Mouse (Mus musculus) forebrain, embryonic 13.5 days (tissue): ENCODE measurements around the gene Fkbp11. TPM values are rescaled to one million over a fixed set of nuclear protein-coding genes. Genes with fewer than 3 reads are reported as not detected.
"Not testable (repeated sequence)": the region's sequence is repeated elsewhere in the genome, so short reads cannot be mapped to it uniquely, and the experiment has no call there.

ENCODE experiments used
- ATAC-seq: fragments of 200-750 bp; cut with Nextera tagmentation; 2 replicates; pipeline ENCODE4 v1.8.0; 2017
- H3K27ac ChIP-seq: fragments of 300-500 bp; sonication (generic); 2 replicates; pipeline ENCODE4 v1.5.1; 2015; ENCODE audit warnings: inconsistent platforms, mild to moderate bottlenecking, moderate library complexity
- H3K27me3 ChIP-seq: fragments of 300-500 bp; sonication (generic); 2 replicates; pipeline ENCODE4 v1.6.1; 2015; ENCODE audit warnings: mild to moderate bottlenecking, inconsistent platforms
- H3K36me3 ChIP-seq: fragments of 300-500 bp; sonication (generic); 2 replicates; pipeline ENCODE4 v1.6.1; 2015; ENCODE audit warnings: mild to moderate bottlenecking, inconsistent platforms; ENCODE audit not compliant: poor library complexity, severe bottlenecking
- H3K4me1 ChIP-seq: fragments of 300-500 bp; sonication (generic); 2 replicates; pipeline ENCODE4 v1.6.1; 2015; ENCODE audit warnings: inconsistent platforms
- H3K4me2 ChIP-seq: fragments of 300-500 bp; sonication (generic); 2 replicates; pipeline ENCODE4 v1.6.1; 2015; ENCODE audit warnings: inconsistent platforms, mild to moderate bottlenecking, moderate library complexity
- H3K4me3 ChIP-seq: fragments of 300-500 bp; sonication (generic); 2 replicates; pipeline ENCODE4 v1.5.1; 2015; ENCODE audit warnings: mild to moderate bottlenecking, inconsistent platforms
- H3K9ac ChIP-seq: fragments of 300-500 bp; sonication (generic); 2 replicates; pipeline ENCODE4 v1.6.1; 2015; ENCODE audit warnings: mild to moderate bottlenecking, inconsistent platforms
- H3K9me3 ChIP-seq: fragments of 300-500 bp; sonication (generic); replicated peaks from 2 replicates; pipeline ENCODE4 v1.6.1; 2016; ENCODE audit warnings: inconsistent platforms
- WGBS: fragments of 180-500 bp; shearing (Covaris S2); methylation state at CpG from one replicate; pipeline ENCODE4 v1.1.7; 2015; 5-methylcytosine and 5-hydroxymethylcytosine counted together
- polyA plus RNA-seq: library from polyadenylated mRNA; unstranded; fragments of >200 nt; fragmentation: Nextera tagmentation; extraction: Ambion mirVana; gene quantifications from 2 replicates; pipeline ENCODE4 v1.2.1, GENCODE M21; 2015

The Fkbp11 gene
- polyA plus RNA-seq, 1 experiment from 2014 or later: 3.0 TPM

- H3K4me2 ChIP-seq: peak within 1 kb of the TSS; percentile 82
- ATAC-seq: peak; percentile 97
- peak within 1 kb of the TSS; percentile 99 for H3K4me3 ChIP-seq
- under 1% methylated on average over 73 of the region's 76 CpGs for WGBS
- H3K27me3 ChIP-seq: peaks cover 28% of the 10 kb centered on the region
- peak within 1 kb of the TSS; percentile 89 for H3K27ac ChIP-seq
- peaks cover 25% of the 10 kb centered on the region for H3K4me1 ChIP-seq
- H3K36me3 ChIP-seq: peaks cover 28% of the 10 kb centered on the region
- H3K9ac ChIP-seq: peak within 1 kb of the TSS; percentile 98
- H3K9me3 ChIP-seq: no peaks in the 10 kb centered on the region
These were observed 34.9 kb upstream of the Fkbp11 start, which contains the start of gene Arf3 for GRCm38 (mm10) chr15:98762670-98763529. Gene Arf3 (minus strand): TSS chr15:98763214.

DNA sequence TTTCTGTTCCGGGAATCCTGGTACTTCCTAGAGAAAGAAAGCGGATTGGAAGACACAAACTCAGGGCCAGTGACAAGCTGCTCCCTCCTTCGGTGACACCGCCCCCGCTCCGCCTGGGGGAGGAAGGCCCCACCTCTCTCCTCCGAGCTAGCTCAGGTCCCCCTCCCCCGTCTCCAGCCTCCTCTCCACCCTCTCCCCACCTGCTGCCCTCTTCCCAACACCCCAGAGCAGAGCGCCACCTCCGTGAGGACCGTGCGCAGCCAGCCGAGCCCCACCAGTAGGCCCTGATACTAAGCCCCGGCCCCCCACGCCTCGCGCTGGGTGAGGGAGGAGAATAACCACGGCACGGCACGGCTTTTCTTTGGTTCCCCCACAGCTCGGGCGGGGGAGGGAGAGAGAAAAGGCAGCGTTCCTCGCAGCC, 34.2 kb upstream of the Fkbp11 start:
- Histone ChIP-seq H3K27ac (peak overlapping the region; percentile 89), H3K27me3 (peaks cover 25% of the 10 kb centered on the region), H3K9me3 (no peaks in the 10 kb centered on the region), H3K9ac (peak overlapping the region; percentile 98), H3K4me3 (peak overlapping the region; percentile 99), H3K4me2 (peak overlapping the region; percentile 82), H3K36me3 (peaks cover 32% of the 10 kb centered on the region), H3K4me1 (peaks cover 25% of the 10 kb centered on the region)
- 0% methylated on average over 22 of the region's 24 CpGs for WGBS
- ATAC-seq: peak; percentile 68

DNA sequence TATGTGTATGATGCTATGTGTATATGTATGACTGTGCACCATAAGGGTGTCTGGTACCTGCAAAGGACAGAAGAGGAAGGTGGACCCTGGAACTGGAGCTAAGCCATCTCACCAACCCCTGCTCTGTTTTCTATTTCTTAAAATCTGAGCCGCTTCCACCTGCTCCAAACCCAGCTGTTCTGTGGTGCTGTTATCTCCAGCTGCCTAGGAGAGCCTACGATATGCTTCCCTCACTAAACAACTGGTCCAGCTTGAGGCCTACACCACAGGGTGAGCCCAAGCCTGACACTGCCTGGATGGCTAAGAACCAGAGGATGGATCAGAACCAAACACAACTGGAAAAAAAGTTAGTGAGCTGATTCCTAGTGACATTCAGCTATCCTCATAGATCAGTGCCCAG, 26.1 kb upstream of the Fkbp11 start:
- Histone ChIP-seq H3K9ac (0 out of 2 replicates have a peak overlapping the region, but pooled peaks have one; percentile 14), H3K36me3 (peaks cover 36% of the 10 kb centered on the region), H3K27me3 (no peaks in the 10 kb centered on the region), H3K4me2 (no peak overlapping the region), H3K4me1 (peaks cover 8% of the 10 kb centered on the region; the same call in 1 of the 2 replicates), H3K27ac (no peak overlapping the region), H3K4me3 (no peak overlapping the region), H3K9me3 (no peaks in the 10 kb centered on the region)
- WGBS: 89% methylated on average over 2 of the region's 2 CpGs
- no peak for ATAC-seq

- Histone ChIP-seq H3K4me3 (no peak overlapping the region), H3K36me3 (peaks cover 25% of the 10 kb centered on the region), H3K9ac (no peak overlapping the region), H3K27ac (no peak overlapping the region), H3K27me3 (no peaks in the 10 kb centered on the region), H3K4me2 (no peak overlapping the region), H3K9me3 (no peaks in the 10 kb centered on the region), H3K4me1 (peaks cover 8% of the 10 kb centered on the region; the same call in 1 of the 2 replicates)
- no peak for ATAC-seq
- 69% methylated on average over 8 of the region's 8 CpGs for WGBS
These were observed 25.0 kb upstream of the Fkbp11 start for GRCm38 (mm10) chr15:98753021-98753423.

DNA sequence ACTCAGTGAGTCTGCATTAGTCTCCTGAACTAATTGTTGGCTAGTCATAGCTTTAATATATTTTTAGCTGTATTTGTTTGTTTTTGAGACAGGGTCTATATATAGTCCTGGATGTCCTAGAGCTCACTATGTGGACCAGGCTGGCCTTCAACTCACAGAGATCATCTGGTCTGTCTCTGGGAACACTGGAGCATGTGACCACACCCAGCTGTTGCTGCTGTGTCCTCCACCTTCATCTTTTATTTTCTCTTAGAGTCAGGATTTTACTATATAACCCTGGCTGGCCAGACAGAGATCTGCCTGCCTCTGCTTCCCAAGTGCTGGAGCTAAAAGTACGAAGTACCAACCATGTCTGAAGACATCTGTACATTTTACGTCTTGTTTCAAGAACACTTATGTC, 21.1 kb upstream of the Fkbp11 start:
- no peak overlapping the region for H3K4me2 ChIP-seq
- 95% methylated on average over 2 of the region's 2 CpGs for WGBS

DNA sequence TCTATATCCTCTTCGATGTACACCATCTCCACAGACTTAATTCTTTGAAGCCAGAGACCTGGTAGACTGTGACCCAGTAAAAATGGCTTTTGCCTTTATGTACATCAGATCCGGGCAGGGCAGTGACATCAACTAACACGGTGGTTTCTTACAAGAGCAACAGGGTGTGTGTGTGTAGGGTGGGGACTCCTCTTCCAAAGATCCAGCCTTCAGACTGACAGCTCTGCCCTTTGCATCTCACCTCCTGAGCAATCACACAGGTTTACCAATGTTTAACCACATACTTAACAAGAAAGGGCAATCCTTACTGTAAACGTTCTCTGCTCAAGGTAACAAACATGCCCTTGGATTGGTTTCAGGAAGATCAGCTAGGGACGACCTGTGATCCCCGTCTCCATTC, 19.3 kb upstream of the Fkbp11 start:
- no peak overlapping the region for H3K4me3 ChIP-seq
- no peaks in the 10 kb centered on the region for H3K4me1 ChIP-seq
- 89% methylated on average over 6 of the region's 6 CpGs for WGBS
- no peaks in the 10 kb centered on the region for H3K27me3 ChIP-seq
- H3K27ac ChIP-seq: no peak overlapping the region
- H3K4me2 ChIP-seq: no peak overlapping the region
- H3K9ac ChIP-seq: no peak overlapping the region
- peaks cover 26% of the 10 kb centered on the region for H3K36me3 ChIP-seq
- no peaks in the 10 kb centered on the region for H3K9me3 ChIP-seq
- ATAC-seq: no peak

More for the DNA sequence above, 21.1 kb upstream of the Fkbp11 start:
- Histone ChIP-seq H3K36me3 (peaks cover 10% of the 10 kb centered on the region), H3K9me3 (no peaks in the 10 kb centered on the region), H3K4me1 (0 out of 2 replicates have a peak, but pooled peaks cover 5% of the 10 kb centered on the region), H3K4me3 (no peak overlapping the region), H3K9ac (no peak overlapping the region), H3K27me3 (no peaks in the 10 kb centered on the region), H3K27ac (no peak overlapping the region)
- no peak for ATAC-seq

DNA sequence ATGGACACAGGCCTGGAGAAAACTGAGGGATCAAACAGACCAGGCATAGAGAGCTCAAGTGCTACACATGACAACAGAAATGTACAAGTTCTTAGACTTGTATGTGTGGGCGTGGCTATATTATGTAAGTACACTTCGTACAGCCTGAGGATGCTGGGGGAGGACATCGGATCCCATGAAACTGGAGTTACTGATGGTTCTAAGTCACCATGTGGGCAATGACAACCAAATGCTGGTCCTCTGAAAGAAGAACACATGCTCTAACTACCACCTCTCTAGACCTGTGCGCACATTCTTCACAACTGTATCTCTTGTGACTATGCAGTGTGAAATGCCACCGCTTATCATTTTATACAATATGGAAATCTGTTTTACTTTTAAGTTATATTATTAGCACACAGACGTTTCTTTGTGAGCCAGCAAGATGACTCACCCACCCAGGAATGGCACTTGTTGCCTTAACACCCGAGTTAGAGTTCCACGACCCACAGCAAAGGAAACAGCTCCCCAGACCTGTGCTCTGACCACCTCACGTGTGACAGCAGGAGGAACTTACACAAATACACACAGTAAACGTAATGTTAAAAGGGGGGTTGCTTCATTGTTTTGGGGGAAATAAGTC, 18.5 kb upstream of the Fkbp11 start:
- Histone ChIP-seq H3K9ac (no peak overlapping the region), H3K9me3 (no peaks in the 10 kb centered on the region), H3K27ac (no peak overlapping the region), H3K4me1 (no peaks in the 10 kb centered on the region), H3K27me3 (no peaks in the 10 kb centered on the region), H3K36me3 (peaks cover 34% of the 10 kb centered on the region), H3K4me3 (no peak overlapping the region), H3K4me2 (no peak overlapping the region)
- 93% methylated on average over 10 of the region's 10 CpGs for WGBS
- ATAC-seq: no peak

GRCm38 (mm10) chr15:98743863-98744262, 15.9 kb upstream of the Fkbp11 start:
- H3K4me3 ChIP-seq, H3K27me3 ChIP-seq, H3K9ac ChIP-seq, H3K4me2 ChIP-seq, H3K27ac ChIP-seq, H3K9me3 ChIP-seq, H3K4me1 ChIP-seq, ATAC-seq: not testable (repeated sequence)
- 90% methylated on average over 3 of the region's 3 CpGs for WGBS
- peaks cover 55% of the 10 kb centered on the region for H3K36me3 ChIP-seq

GRCm38 (mm10) chr15:98742766-98743428, 14.9 kb upstream of the Fkbp11 start:
- no peak overlapping the region for H3K27ac ChIP-seq
- H3K4me1 ChIP-seq: no peaks in the 10 kb centered on the region
- H3K9ac ChIP-seq: no peak overlapping the region
- WGBS: 86% methylated on average over 8 of the region's 8 CpGs
- H3K36me3 ChIP-seq: peaks cover 63% of the 10 kb centered on the region
- no peak overlapping the region for H3K4me2 ChIP-seq
- no peak for ATAC-seq
- H3K27me3 ChIP-seq: no peaks in the 10 kb centered on the region
- H3K4me3 ChIP-seq: no peak overlapping the region
- H3K9me3 ChIP-seq: no peaks in the 10 kb centered on the region

- Histone ChIP-seq H3K4me3 (no peak overlapping the region), H3K9ac (no peak overlapping the region), H3K4me2 (no peak overlapping the region), H3K9me3 (no peaks in the 10 kb centered on the region), H3K27ac (no peak overlapping the region), H3K27me3 (no peaks in the 10 kb centered on the region), H3K36me3 (peaks cover 90% of the 10 kb centered on the region), H3K4me1 (no peaks in the 10 kb centered on the region)
- no peak for ATAC-seq
- 82% methylated on average over 8 of the region's 8 CpGs for WGBS
These were observed 12.2 kb upstream of the Fkbp11 start for GRCm38 (mm10) chr15:98740219-98740618.

GRCm38 (mm10) chr15:98738796-98739195, 10.8 kb upstream of the Fkbp11 start:
- ATAC-seq: no peak
- Histone ChIP-seq H3K4me2 (no peak overlapping the region), H3K4me1 (no peaks in the 10 kb centered on the region), H3K4me3 (no peak overlapping the region), H3K9ac (no peak overlapping the region), H3K27me3 (no peaks in the 10 kb centered on the region), H3K36me3 (peaks cover 84% of the 10 kb centered on the region), H3K9me3 (no peaks in the 10 kb centered on the region), H3K27ac (no peak overlapping the region)
- 73% methylated on average over 4 of the region's 4 CpGs for WGBS

GRCm38 (mm10) chr15:98737881-98738280, 9.9 kb upstream of the Fkbp11 start:
- Histone ChIP-seq H3K27me3 (no peaks in the 10 kb centered on the region), H3K9me3 (no peaks in the 10 kb centered on the region), H3K4me2 (no peak overlapping the region), H3K27ac (no peak overlapping the region), H3K4me3 (no peak overlapping the region), H3K9ac (no peak overlapping the region), H3K36me3 (peaks cover 77% of the 10 kb centered on the region), H3K4me1 (no peaks in the 10 kb centered on the region)
- no peak for ATAC-seq
